Comparison of ENCODE assay signal across 35 mouse cellular contexts in the genomic region with DNA sequence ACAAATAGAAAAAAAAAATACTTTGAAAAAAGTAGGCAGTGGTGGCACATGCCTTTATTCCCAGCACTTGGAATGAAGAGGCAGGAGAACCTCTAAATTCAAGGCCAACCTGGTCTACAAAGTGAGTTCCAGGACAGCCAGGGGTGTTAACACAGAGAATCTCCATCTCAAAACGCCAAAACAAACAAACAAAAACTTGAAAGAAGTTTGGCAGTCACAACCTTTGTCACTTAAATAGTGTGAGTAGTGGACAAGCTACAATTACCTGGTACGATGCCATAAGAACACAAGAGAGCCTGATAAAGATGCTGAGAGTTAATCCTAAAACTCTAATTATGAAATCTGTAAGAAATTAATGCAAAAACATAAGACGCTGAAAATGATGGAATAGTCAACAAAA.
"Had no signal": no experiment of that assay in that cellular context is flagged by ENCODE, and none has a peak within 500 bp of the region (broad histone marks: within the 10 kb centered on the region; RNA-seq: fewer than 3 reads in every experiment).

No protein-coding gene starts in this region.

- H3K36me3 ChIP-seq: heart, embryonic 10.5 days; heart, embryonic 12.5 days; heart, embryonic 13.5 days; heart, embryonic 15.5 days; hindbrain, embryonic 10.5 days; hindbrain, embryonic 12.5 days; hindbrain, embryonic 13.5 days; hindbrain, embryonic 15.5 days; intestine, embryonic 15.5 days; kidney, embryonic 15.5 days had no signal

- H3K4me3 ChIP-seq: heart, embryonic 10.5 days; heart, embryonic 12.5 days; heart, embryonic 13.5 days; heart, embryonic 15.5 days; hindbrain, embryonic 10.5 days; hindbrain, embryonic 12.5 days; hindbrain, embryonic 13.5 days; hindbrain, embryonic 15.5 days; intestine, embryonic 15.5 days; kidney, embryonic 15.5 days; layer of hippocampus, adult 2 months had no signal

- H3K4me2 ChIP-seq: heart, embryonic 11.5 days; heart, embryonic 12.5 days; heart, embryonic 13.5 days; heart, embryonic 15.5 days; hindbrain, embryonic 12.5 days; hindbrain, embryonic 13.5 days; hindbrain, embryonic 14.5 days; hindbrain, embryonic 15.5 days; intestine, embryonic 15.5 days; kidney, embryonic 15.5 days had no signal

- H3K27me3 ChIP-seq: heart, embryonic 12.5 days; heart, embryonic 13.5 days; heart, embryonic 15.5 days; hindbrain, embryonic 12.5 days; hindbrain, embryonic 13.5 days; hindbrain, embryonic 15.5 days; intestine, embryonic 15.5 days; kidney, embryonic 15.5 days had no signal

- H3K27ac ChIP-seq: heart, embryonic 10.5 days; heart, embryonic 13.5 days; heart, embryonic 15.5 days; hindbrain, embryonic 10.5 days; hindbrain, embryonic 12.5 days; hindbrain, embryonic 13.5 days; hindbrain, embryonic 14.5 days; hindbrain, embryonic 15.5 days; hindbrain, postnatal 0 days; intestine, embryonic 15.5 days; kidney, embryonic 15.5 days; kidney, postnatal 0 days; layer of hippocampus, adult 2 months had no signal

- DNase-seq: heart, postnatal 10 days; heart, postnatal 14 days; heart, postnatal 36 days; heart, postnatal 4 days; kidney, adult 11 months; kidney, adult 18-20 months; kidney, adult 2 months; kidney, adult 8-10 months; kidney, adult 9 months; kidney, postnatal 10 days; kidney, postnatal 14 days; kidney, postnatal 25 days; kidney, postnatal 36 days; kidney, postnatal 4 days; layer of hippocampus, adult 9-11 months; layer of hippocampus, postnatal 36 days had no signal

- H3K9me3 ChIP-seq: heart, embryonic 10.5 days; heart, embryonic 12.5 days; heart, embryonic 13.5 days; heart, embryonic 15.5 days; hindbrain, embryonic 10.5 days; hindbrain, embryonic 12.5 days; hindbrain, embryonic 13.5 days; hindbrain, embryonic 15.5 days; intestine, embryonic 15.5 days; kidney, embryonic 15.5 days had no signal

- H3K9ac ChIP-seq: heart, embryonic 12.5 days; heart, embryonic 13.5 days; heart, embryonic 15.5 days; hindbrain, embryonic 12.5 days; hindbrain, embryonic 13.5 days; hindbrain, embryonic 14.5 days; hindbrain, embryonic 15.5 days; intestine, embryonic 15.5 days; kidney, embryonic 15.5 days had no signal

- ATAC-seq: hindbrain, embryonic 16.5 days; hindbrain, postnatal 0 days; inflammation-experienced regulatory T-cells, adult 6 months; intestine, embryonic 15.5 days; intestine, embryonic 16.5 days; intestine, postnatal 0 days had no signal
